Mouse (Mus musculus): ENCODE results near the gene Pramef6.
"Not testable (repeated sequence)": the region's sequence is repeated elsewhere in the genome, so short reads cannot be mapped to it uniquely, and the experiment has no call there.

The Pramef6 gene

GRCm38 (mm10) chr4:143900280-143900679, at the start of gene Pramef6:
TSS of gene Pramef6 (minus strand) at chr4:143900380.
- not testable (repeated sequence) for DNase-seq (ENCODE audit: low read depth, low spot score)

DNA sequence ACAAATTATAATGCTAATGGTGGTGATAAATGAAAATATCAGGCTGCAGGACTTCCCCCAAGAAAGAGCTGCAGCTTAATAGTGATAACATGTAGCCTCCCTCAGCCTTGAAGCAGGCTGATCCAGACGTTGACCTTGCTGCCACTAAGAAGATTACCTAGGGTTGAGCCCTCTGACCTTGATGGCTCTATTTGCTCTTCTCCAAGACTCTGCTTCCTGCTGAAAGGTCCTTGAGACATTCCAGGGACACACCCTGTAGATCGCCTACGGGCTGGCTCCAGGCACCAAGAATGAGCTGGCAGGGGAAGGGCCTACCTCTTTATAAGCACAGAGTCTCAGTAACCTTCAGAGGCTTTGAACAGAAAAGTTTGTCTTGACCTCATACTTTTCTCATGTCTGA, 5.8 kb downstream of the Pramef6 start:
- DNase-seq (ENCODE audit: low read depth, low spot score), result not testable (repeated sequence)

DNA sequence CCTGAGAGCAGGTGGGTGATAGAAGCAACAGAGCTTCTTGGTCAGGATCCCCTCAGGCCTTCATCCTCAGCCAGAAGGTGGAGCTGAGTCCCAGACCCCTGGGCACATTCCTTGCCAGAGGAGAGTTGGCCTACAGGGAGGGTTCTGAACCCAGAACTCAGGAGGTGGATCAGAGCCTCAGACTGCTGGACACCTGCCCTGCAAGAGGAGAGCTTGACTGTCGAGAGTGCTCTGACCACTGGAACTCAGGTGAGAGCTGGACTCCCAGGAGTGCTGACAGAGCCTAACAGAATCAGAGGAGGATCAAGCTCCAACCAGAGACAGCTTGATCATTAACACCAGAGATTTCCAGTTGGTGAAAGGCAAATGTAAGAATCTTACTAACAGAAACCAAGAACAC, 17.8 kb downstream of the Pramef6 start:
- not testable (repeated sequence) for DNase-seq (ENCODE audit: low read depth, low spot score)

DNA sequence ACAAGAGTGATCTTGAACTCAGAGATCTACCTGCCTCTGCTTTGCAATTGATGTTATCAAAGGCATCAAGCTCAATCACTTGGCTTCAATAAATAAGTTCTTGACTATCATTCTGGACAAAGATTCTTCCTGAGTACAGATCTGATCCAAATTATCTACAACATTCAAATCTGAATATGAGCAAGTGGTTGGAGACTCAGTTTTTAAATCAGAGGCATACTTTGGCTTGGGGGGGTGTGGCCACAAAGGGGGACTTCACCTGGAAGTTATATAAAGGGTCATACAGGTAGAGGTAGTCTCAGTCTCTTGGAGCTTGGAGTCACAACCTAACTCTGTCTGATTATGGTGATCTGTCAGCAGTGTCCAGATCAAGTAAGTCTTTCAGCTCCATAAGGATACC, 54.0 kb downstream of the Pramef6 start, which contains the start of gene Gm13103:
TSS of gene Gm13103 (plus strand) at position 301 of the 400 bp plus-strand sequence.
- not testable (repeated sequence) for DNase-seq (ENCODE audit: low read depth, low spot score)

Measured in brain, embryonic 18.5 days (tissue).